Mouse (Mus musculus) macrophage (primary cell): ENCODE results near the gene Med19. TPM values are rescaled to one million over a fixed set of nuclear protein-coding genes. Genes with fewer than 3 reads are reported as not detected.

Source experiments
- H3K27ac ChIP-seq: fragments of 350-480 bp; formaldehyde crosslinking; 2 replicates; pipeline ENCODE4 v1.9.0; 2021
- H3K36me3 ChIP-seq: fragments of 350-480 bp; formaldehyde crosslinking; 2 replicates; pipeline ENCODE4 v1.9.0; 2021; ENCODE audit errors: inconsistent target
- H3K4me3 ChIP-seq: fragments of 350-480 bp; formaldehyde crosslinking; 2 replicates; pipeline ENCODE4 v1.9.0; 2021; ENCODE audit errors: inconsistent target
- H3K79me2 ChIP-seq: fragments of 350-480 bp; formaldehyde crosslinking; 2 replicates; pipeline ENCODE4 v1.9.0; 2021; ENCODE audit errors: inconsistent target
- WGBS: methylation state at CpG from one replicate; pipeline ENCODE4 v1.1.7; 2026; ENCODE audit warnings: inconsistent platforms; ENCODE audit not compliant: missing documents; 5-methylcytosine and 5-hydroxymethylcytosine counted together
- polyA plus RNA-seq: library from polyadenylated mRNA; stranded (reverse); fragments of 250-400 nt; gene quantifications from 3 replicates; pipeline ENCODE4 v1.2.4, GENCODE M21; 2018; ENCODE audit warnings: inconsistent platforms

Med19 gene
- polyA plus RNA-seq, 1 experiment from 2014 or later = 22.2 TPM

- Histone ChIP-seq H3K27ac (no peak overlapping the region), H3K4me3 (no peak overlapping the region), H3K36me3 (peaks cover 17% of the 10 kb centered on the region; the same call in 1 of the 2 replicates), H3K79me2 (peaks cover 35% of the 10 kb centered on the region)
- WGBS = 83% methylated on average over 1 of the region's 2 CpGs
Observed at GRCm38 (mm10) chr2:84720718-84721117, 42.5 kb downstream of the Med19 start.

- H3K27ac ChIP-seq = no peak overlapping the region
- H3K79me2 ChIP-seq = peaks cover 39% of the 10 kb centered on the region
- WGBS = 92% methylated on average over 3 of the region's 3 CpGs
- H3K36me3 ChIP-seq = peaks cover 17% of the 10 kb centered on the region; the same call in 1 of the 2 replicates
- H3K4me3 ChIP-seq = no peak overlapping the region
Observed at GRCm38 (mm10) chr2:84721182-84721581, 43.0 kb downstream of the Med19 start.

DNA sequence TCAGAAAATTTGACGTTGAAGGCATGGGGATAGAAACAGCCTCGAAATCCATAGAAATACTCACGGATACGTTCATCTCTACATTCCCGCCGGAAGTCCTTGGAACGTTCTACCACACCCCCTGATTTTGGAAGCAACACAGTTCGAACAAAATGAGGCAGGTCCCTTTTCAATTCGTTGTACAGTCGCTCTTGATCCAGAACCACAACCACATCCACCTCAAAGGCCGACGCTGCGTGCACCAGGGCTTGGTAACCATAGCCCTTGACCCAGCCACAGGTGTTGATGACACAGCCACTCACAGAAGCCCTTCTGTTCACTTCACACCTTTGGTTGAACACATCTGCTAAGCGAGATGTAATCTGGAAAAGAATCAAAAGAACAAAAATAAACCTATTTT lies 45.7 kb downstream of the Med19 start:
- Histone ChIP-seq H3K79me2 (peaks cover 49% of the 10 kb centered on the region), H3K36me3 (peaks cover 17% of the 10 kb centered on the region; the same call in 1 of the 2 replicates), H3K27ac (no peak overlapping the region), H3K4me3 (no peak overlapping the region)
- WGBS = 92% methylated on average over 13 of the region's 14 CpGs

- Histone ChIP-seq H3K4me3 (peak overlapping the region; percentile 81; the same call in 1 of the 2 replicates), H3K27ac (no peak overlapping the region), H3K36me3 (peaks cover 17% of the 10 kb centered on the region; the same call in 1 of the 2 replicates), H3K79me2 (peaks cover 49% of the 10 kb centered on the region)
- 92% methylated on average over 10 of the region's 10 CpGs for WGBS
Observed at GRCm38 (mm10) chr2:84725770-84726169, 47.6 kb downstream of the Med19 start.

- peaks cover 49% of the 10 kb centered on the region for H3K79me2 ChIP-seq
- H3K27ac ChIP-seq = peak overlapping the region; percentile 78
- 2% methylated on average over 9 of the region's 9 CpGs for WGBS
Observed at GRCm38 (mm10) chr2:84726716-84727115, 48.5 kb downstream of the Med19 start.

GRCm38 (mm10) chr2:84727172-84727858 lies 49.1 kb downstream of the Med19 start, which contains the start of gene Clp1:
Gene Clp1, minus strand, starts transcription at chr2:84727350.
- Histone ChIP-seq H3K79me2 (peaks cover 45% of the 10 kb centered on the region), H3K27ac (peak within 1 kb of the TSS; percentile 78), H3K36me3 (peaks cover 17% of the 10 kb centered on the region; the same call in 1 of the 2 replicates), H3K4me3 (peak within 1 kb of the TSS; percentile 81)
- WGBS = under 1% methylated on average over 39 of the region's 39 CpGs

More at GRCm38 (mm10) chr2:84726716-84727115, 48.5 kb downstream of the Med19 start:
- Histone ChIP-seq H3K4me3 (peak overlapping the region; percentile 81), H3K36me3 (peaks cover 17% of the 10 kb centered on the region; the same call in 1 of the 2 replicates)

DNA sequence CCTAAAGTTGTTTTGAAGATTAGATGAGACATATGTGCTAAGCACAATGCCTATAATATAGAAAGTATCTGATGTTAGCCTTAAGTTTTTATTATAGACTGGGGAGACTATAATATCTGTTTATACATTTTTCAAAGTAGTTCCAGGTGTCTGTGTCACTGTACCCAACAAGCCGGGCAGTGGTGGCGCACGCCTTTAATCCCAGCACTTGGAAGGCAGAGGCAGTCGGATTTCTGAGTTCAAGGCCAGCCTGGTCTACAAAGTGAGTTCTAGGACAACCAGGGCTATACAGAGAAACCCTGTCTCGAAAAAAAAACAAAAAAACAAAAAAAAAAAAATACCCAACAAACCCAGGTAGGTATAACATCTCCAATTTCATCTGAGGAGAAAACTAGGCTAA lies 50.0 kb downstream of the Med19 start:
- peak overlapping the region; percentile 81; the same call in 1 of the 2 replicates for H3K4me3 ChIP-seq
- H3K36me3 ChIP-seq = peaks cover 14% of the 10 kb centered on the region; the same call in 1 of the 2 replicates
- 92% methylated on average over 5 of the region's 5 CpGs for WGBS
- H3K27ac ChIP-seq = peak overlapping the region; percentile 78
- peaks cover 39% of the 10 kb centered on the region for H3K79me2 ChIP-seq

DNA sequence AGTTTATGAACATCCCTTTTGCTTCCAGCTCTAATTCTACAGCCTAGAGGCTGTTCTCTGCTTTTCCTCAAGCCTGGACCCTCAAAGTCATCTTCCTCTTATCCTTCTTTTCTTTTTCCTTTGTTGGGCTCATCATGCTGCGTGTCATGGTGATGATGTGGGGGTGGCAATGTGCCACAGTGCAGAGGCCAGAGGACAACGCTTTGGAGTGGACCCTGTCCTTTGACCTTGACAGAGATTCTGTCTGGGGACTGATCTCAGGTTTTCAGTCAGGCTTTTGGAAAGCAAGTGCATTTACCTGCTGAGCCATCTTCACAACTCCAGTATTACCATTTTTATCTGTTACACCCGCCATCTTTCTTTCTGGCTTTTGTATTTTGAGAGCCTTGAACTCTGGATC lies 53.0 kb downstream of the Med19 start:
- WGBS = 86% methylated on average over 3 of the region's 3 CpGs
- no peak overlapping the region for H3K4me3 ChIP-seq
- peaks cover 9% of the 10 kb centered on the region for H3K79me2 ChIP-seq
- no peak overlapping the region for H3K27ac ChIP-seq
- no peaks in the 10 kb centered on the region for H3K36me3 ChIP-seq

DNA sequence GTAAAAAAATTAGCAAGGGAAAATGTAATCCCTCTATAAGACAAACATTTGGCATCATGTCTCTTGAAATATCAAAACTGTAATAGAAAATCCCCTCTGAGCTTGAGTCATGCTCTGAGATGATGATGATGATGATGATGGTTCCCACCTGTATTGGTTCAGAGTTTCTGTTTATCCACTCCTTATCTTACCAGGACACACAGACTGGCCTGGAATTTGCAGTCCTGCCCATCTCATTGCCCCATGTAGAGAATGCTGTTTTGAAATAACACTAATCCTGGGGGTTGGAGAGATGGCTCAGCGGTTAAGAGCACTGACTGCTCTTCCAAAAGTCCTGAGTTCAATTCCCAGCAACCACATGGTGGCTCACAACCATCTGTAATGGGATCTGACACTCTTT lies 54.2 kb downstream of the Med19 start:
- no peak overlapping the region for H3K4me3 ChIP-seq
- WGBS = 100% methylated on average over 1 of the region's 1 CpGs
- no peaks in the 10 kb centered on the region for H3K36me3 ChIP-seq

GRCm38 (mm10) chr2:84733579-84734300 lies 55.5 kb downstream of the Med19 start, which contains the start of gene Ypel4:
Gene Ypel4, plus strand, starts transcription at chr2:84734058.
- Histone ChIP-seq H3K79me2 (no peaks in the 10 kb centered on the region), H3K4me3 (no peak within 1 kb of the TSS; the same call in 1 of the 2 replicates), H3K27ac (no peak within 1 kb of the TSS), H3K36me3 (no peaks in the 10 kb centered on the region)
- WGBS = 5% methylated on average over 8 of the region's 8 CpGs

More for the DNA sequence above, 54.2 kb downstream of the Med19 start:
- H3K27ac ChIP-seq = no peak overlapping the region
- H3K79me2 ChIP-seq = no peaks in the 10 kb centered on the region

DNA sequence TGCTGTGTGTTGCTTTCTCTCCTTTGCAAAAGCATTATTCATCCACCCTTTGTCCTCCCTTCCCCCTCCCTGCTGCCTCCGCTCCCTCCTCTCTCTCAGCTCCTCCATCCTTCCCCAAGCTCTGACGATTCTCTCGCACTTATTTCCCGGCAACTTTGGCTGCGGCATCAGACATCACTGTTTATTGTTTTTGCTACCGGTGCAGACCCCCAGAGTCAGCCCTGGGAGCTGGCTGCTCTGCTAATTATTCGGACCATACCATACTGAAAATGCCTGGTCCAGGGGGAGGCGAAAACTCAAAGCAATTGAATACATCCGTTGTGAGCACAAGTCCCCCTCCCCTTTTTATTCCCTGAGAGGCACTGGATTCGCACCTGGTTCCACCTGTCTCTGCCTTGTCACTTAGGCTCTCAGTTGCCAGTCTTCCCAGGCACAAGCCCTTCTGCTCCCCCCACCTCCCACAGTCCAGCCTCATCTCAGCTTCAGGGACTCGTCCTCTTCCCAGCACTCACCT lies 56.2 kb downstream of the Med19 start:
- WGBS = 2% methylated on average over 11 of the region's 11 CpGs
- no peak overlapping the region; the same call in 1 of the 2 replicates for H3K4me3 ChIP-seq
- no peaks in the 10 kb centered on the region for H3K79me2 ChIP-seq
- no peak overlapping the region for H3K27ac ChIP-seq
- H3K36me3 ChIP-seq = no peaks in the 10 kb centered on the region

DNA sequence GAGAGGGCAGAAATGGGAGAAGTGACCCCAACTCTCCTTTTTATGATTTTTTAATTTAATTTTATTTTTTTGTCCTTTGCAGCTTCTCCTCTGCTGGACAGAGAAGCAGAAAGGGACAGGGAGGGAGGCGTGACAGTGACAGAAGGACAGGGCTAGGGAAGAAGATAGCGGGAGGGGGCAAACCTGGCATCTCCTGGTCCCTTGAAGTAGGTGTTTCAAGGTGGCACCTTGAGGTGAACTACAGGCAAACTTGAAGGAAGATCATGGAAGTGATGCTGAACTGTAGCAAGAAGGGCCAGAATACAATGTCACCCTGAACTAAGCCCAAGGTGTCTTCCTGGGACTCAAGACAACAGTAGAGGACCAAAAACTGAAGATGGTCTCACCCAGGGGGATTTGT lies 56.7 kb downstream of the Med19 start:
- H3K27ac ChIP-seq = no peak overlapping the region

GRCm38 (mm10) chr2:84735346-84735920 lies 57.2 kb downstream of the Med19 start:
- 25% methylated on average over 7 of the region's 7 CpGs for WGBS
- no peaks in the 10 kb centered on the region for H3K79me2 ChIP-seq
- H3K4me3 ChIP-seq = no peak overlapping the region
- H3K36me3 ChIP-seq = no peaks in the 10 kb centered on the region
- H3K27ac ChIP-seq = no peak overlapping the region

More for the DNA sequence above, 56.7 kb downstream of the Med19 start:
- H3K79me2 ChIP-seq = no peaks in the 10 kb centered on the region
- no peak overlapping the region for H3K4me3 ChIP-seq
- 26% methylated on average over 2 of the region's 2 CpGs for WGBS
- H3K36me3 ChIP-seq = no peaks in the 10 kb centered on the region
